Mouse (Mus musculus): Measurements from ENCODE around the gene Rnf24.

DNA sequence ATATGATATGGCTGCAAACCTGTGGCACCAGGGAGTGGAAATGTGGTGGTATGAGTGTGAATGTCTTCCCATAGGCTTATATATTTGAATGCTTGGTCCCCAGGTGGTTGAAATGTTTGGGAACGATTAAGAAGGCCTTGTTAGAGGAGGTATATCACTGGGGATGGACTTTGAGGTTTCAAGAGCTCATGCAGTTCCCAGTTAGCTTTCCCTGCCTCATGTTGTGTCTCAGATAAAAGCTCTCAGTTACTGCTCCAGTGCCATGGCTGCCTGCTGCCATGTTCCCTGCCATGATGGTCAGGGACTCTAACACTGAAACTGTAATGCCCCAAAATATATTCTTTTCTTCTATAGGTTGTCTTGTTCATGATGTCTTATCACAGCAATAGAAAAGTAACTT is 71.1 kb downstream of the Rnf24 start:
- TF ChIP-seq CTCF (IDR thresholded peaks at IDR 0.05; ENCODE audit: low read depth, low read length) (no peak), POLR2A (IDR thresholded peaks at IDR 0.05; ENCODE audit: borderline replicate concordance, low read depth, low read length) (no peak)
